Mouse (Mus musculus) stomach, embryonic 15.5 days (tissue): ENCODE results near the gene Smtnl2. TPM values are rescaled to one million over a fixed set of nuclear protein-coding genes. Genes with fewer than 3 reads are reported as not detected.
A peak's percentile ranks its signal among the peaks of the same experiment; 100 is the strongest.

ENCODE experiments used
- ATAC-seq: fragments of 200-750 bp; cut with Nextera tagmentation; 2 replicates; pipeline ENCODE4 v1.8.0; 2017; ENCODE audit warnings: low read depth, moderate number of reproducible peaks, moderate TSS enrichment; ENCODE audit not compliant: insufficient read depth, low FRiP score
- H3K27ac ChIP-seq: fragments of 300-500 bp; sonication (generic); 2 replicates; pipeline ENCODE4 v1.5.1; 2015; ENCODE audit warnings: mild to moderate bottlenecking, inconsistent platforms
- H3K27me3 ChIP-seq: fragments of 300-500 bp; sonication (generic); replicated peaks from 2 replicates; pipeline ENCODE4 v1.6.1; 2015; ENCODE audit warnings: inconsistent platforms
- H3K36me3 ChIP-seq: fragments of 300-500 bp; sonication (generic); 2 replicates; pipeline ENCODE4 v1.6.1; 2015; ENCODE audit warnings: inconsistent platforms
- H3K4me1 ChIP-seq: fragments of 300-500 bp; sonication (generic); 2 replicates; pipeline ENCODE4 v1.6.1; 2015; ENCODE audit warnings: inconsistent platforms
- H3K4me2 ChIP-seq: fragments of 300-500 bp; sonication (generic); 2 replicates; pipeline ENCODE4 v1.6.1; 2015; ENCODE audit warnings: mild to moderate bottlenecking, inconsistent platforms
- H3K4me3 ChIP-seq: fragments of 300-500 bp; sonication (generic); replicated peaks from 2 replicates; pipeline ENCODE4 v1.5.1; 2015; ENCODE audit warnings: inconsistent platforms
- H3K9ac ChIP-seq: fragments of 300-500 bp; sonication (generic); 2 replicates; pipeline ENCODE4 v1.6.1; 2015; ENCODE audit warnings: inconsistent platforms
- H3K9me3 ChIP-seq: fragments of 300-500 bp; sonication (generic); 2 replicates; pipeline ENCODE4 v1.6.1; 2016; ENCODE audit warnings: inconsistent platforms
- WGBS: fragments of 180-500 bp; shearing (Covaris S2); methylation state at CpG from one replicate; pipeline ENCODE4 v1.1.7; 2015; 5-methylcytosine and 5-hydroxymethylcytosine counted together
- polyA plus RNA-seq: library from polyadenylated mRNA; unstranded; fragments of >200 nt; fragmentation: Nextera tagmentation; extraction: Ambion mirVana; gene quantifications from 2 replicates; pipeline ENCODE4 v1.2.1, GENCODE M21; 2015

Gene Smtnl2
- polyA plus RNA-seq, 1 experiment from 2014 or later = 50.8 TPM

GRCm38 (mm10) chr11:72396621-72397020, 14.9 kb downstream of the Smtnl2 start:
- H3K9me3 ChIP-seq = no peaks in the 10 kb centered on the region
- H3K27me3 ChIP-seq = no peaks in the 10 kb centered on the region
- H3K4me3 ChIP-seq = no peak overlapping the region
- ATAC-seq = peak; percentile 61
- H3K4me1 ChIP-seq = peaks cover 31% of the 10 kb centered on the region
- WGBS = 46% methylated on average over 7 of the region's 7 CpGs
- peak overlapping the region; percentile 78 for H3K27ac ChIP-seq
- H3K4me2 ChIP-seq = no peak overlapping the region
- peaks cover 16% of the 10 kb centered on the region for H3K36me3 ChIP-seq
- no peak overlapping the region for H3K9ac ChIP-seq

DNA sequence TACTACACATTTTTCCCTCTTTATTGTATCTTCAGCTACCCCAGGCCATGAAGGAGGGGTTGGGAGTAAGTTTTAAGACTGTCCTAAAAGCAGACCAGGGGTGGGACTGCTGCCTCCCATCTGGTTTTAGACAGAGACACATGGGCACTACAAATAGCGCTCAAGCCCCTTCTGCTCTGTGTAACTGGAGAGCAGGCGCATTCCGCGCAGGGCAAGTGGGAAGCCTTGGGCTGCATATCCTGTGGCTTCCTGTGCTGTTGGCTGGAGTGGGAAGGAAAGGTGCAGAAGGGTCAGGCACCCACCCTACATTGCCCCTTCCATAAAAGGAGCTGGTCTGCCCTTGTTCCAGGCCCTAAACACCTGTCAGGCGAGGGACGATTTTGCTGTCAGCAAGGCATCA, 15.9 kb downstream of the Smtnl2 start:
- Histone ChIP-seq H3K27me3 (no peaks in the 10 kb centered on the region), H3K9me3 (no peaks in the 10 kb centered on the region), H3K27ac (no peak overlapping the region), H3K4me3 (no peak overlapping the region), H3K36me3 (peaks cover 16% of the 10 kb centered on the region), H3K4me2 (no peak overlapping the region), H3K9ac (no peak overlapping the region), H3K4me1 (peaks cover 31% of the 10 kb centered on the region)
- WGBS = 68% methylated on average over 6 of the region's 6 CpGs
- ATAC-seq = no peak

GRCm38 (mm10) chr11:72394694-72395093, 16.8 kb downstream of the Smtnl2 start:
- Histone ChIP-seq H3K27me3 (no peaks in the 10 kb centered on the region), H3K36me3 (peaks cover 9% of the 10 kb centered on the region), H3K9ac (no peak overlapping the region), H3K27ac (no peak overlapping the region), H3K4me1 (peaks cover 31% of the 10 kb centered on the region), H3K4me3 (no peak overlapping the region), H3K9me3 (no peaks in the 10 kb centered on the region), H3K4me2 (no peak overlapping the region)
- no peak for ATAC-seq
- WGBS = 83% methylated on average over 2 of the region's 2 CpGs

GRCm38 (mm10) chr11:72393669-72394068, 17.8 kb downstream of the Smtnl2 start:
- peaks cover 31% of the 10 kb centered on the region for H3K4me1 ChIP-seq
- no peak overlapping the region for H3K9ac ChIP-seq
- H3K27me3 ChIP-seq = no peaks in the 10 kb centered on the region
- H3K27ac ChIP-seq = no peak overlapping the region
- H3K4me2 ChIP-seq = no peak overlapping the region
- 35% methylated on average over 5 of the region's 5 CpGs for WGBS
- H3K36me3 ChIP-seq = no peaks in the 10 kb centered on the region
- H3K4me3 ChIP-seq = no peak overlapping the region
- ATAC-seq = no peak
- H3K9me3 ChIP-seq = no peaks in the 10 kb centered on the region

DNA sequence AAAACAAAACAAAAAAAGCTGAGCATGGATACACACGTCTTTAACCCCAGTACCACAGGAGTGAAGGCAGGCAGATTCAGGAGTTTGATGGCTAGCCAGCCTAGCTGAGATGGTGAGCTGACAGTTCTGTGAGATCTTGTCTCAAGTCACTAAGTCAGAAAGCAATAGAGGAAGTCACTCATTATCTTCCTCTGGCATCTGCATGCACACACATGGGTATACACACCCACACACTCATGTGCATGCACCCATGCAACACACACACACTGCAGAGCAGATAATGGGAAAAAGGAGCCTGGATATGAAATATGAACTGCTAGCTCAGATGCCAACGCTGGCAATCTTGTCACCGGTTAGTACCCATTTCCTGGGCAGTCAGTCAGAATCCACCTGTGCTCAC, 18.3 kb downstream of the Smtnl2 start:
- no peak for ATAC-seq
- no peaks in the 10 kb centered on the region for H3K9me3 ChIP-seq
- no peak overlapping the region for H3K4me2 ChIP-seq
- H3K9ac ChIP-seq = no peak overlapping the region
- no peaks in the 10 kb centered on the region for H3K36me3 ChIP-seq
- no peaks in the 10 kb centered on the region for H3K27me3 ChIP-seq
- H3K4me1 ChIP-seq = peaks cover 31% of the 10 kb centered on the region
- H3K27ac ChIP-seq = no peak overlapping the region
- H3K4me3 ChIP-seq = no peak overlapping the region
- 78% methylated on average over 3 of the region's 3 CpGs for WGBS

- H3K4me3 ChIP-seq = no peak overlapping the region
- H3K27me3 ChIP-seq = no peaks in the 10 kb centered on the region
- no peak overlapping the region for H3K9ac ChIP-seq
- no peaks in the 10 kb centered on the region for H3K9me3 ChIP-seq
- no peak overlapping the region for H3K27ac ChIP-seq
- peaks cover 11% of the 10 kb centered on the region; the same call in 1 of the 2 replicates for H3K4me1 ChIP-seq
- no peak overlapping the region for H3K4me2 ChIP-seq
- ATAC-seq = no peak
- WGBS = 87% methylated on average over 13 of the region's 13 CpGs
- H3K36me3 ChIP-seq = no peaks in the 10 kb centered on the region
These were observed 20.3 kb downstream of the Smtnl2 start for GRCm38 (mm10) chr11:72391181-72391580.

DNA sequence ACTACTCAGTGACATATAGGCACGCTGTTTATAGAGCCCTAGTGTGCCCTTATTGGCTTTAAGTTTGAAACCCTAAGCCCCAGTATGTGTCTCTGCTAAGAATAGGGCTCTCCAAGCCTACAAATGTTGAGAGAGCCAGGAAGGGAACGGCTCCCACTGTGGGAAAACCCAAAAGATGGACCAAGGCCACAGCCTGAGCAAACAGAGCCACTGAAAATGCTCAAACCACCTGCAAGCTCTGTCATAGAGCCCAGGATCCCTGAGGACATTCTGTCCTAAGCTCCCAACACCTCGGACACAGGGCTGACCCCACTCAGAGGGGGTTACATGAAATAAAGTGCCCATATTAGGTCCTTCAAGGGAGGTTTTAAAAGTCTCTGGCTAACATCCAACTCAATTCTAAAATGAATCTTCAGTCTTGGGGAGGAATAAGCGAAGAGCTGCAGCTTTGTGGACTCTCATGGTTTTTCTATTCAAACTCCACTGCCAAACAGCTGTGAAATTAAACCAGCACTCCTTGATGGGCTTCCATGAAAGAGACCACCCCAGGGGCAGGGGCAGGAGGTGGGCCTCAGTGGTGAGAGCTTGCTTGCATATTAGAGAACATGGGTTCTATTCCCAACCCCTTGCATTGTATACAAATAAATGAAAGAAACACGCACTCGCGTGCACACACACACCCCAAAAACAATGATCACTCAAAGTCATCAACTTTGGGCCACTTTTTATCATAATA, 21.9 kb downstream of the Smtnl2 start:
- Histone ChIP-seq H3K9ac (no peak overlapping the region), H3K27ac (no peak overlapping the region), H3K9me3 (no peaks in the 10 kb centered on the region), H3K27me3 (no peaks in the 10 kb centered on the region), H3K36me3 (no peaks in the 10 kb centered on the region), H3K4me3 (no peak overlapping the region), H3K4me2 (no peak overlapping the region), H3K4me1 (peaks cover 2% of the 10 kb centered on the region; the same call in 1 of the 2 replicates)
- no peak for ATAC-seq
- 75% methylated on average over 7 of the region's 7 CpGs for WGBS

DNA sequence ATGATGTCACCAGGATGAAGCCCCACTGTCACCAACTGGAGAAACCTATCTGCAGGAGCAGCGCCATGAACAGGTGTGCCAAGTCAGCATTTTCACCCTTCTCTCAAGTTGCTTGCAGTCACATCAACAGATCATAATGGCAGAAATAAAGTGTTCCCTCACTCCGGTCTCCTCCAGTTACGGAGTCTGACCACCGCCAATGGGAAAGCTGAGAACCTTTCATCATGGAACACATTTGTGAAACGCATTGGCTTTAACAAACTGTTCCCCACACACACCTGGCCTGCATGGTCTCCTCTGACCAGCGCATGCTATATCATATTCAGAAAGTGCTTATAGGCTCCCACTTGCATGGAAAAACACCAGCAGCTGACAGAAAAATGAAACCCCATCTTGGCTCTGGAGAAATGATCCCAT, 23.4 kb downstream of the Smtnl2 start:
- WGBS = 93% methylated on average over 6 of the region's 6 CpGs
- Histone ChIP-seq H3K4me2 (no peak overlapping the region), H3K9ac (no peak overlapping the region), H3K4me1 (no peaks in the 10 kb centered on the region), H3K9me3 (no peaks in the 10 kb centered on the region), H3K27ac (no peak overlapping the region), H3K36me3 (no peaks in the 10 kb centered on the region), H3K4me3 (no peak overlapping the region), H3K27me3 (no peaks in the 10 kb centered on the region)
- ATAC-seq = no peak

DNA sequence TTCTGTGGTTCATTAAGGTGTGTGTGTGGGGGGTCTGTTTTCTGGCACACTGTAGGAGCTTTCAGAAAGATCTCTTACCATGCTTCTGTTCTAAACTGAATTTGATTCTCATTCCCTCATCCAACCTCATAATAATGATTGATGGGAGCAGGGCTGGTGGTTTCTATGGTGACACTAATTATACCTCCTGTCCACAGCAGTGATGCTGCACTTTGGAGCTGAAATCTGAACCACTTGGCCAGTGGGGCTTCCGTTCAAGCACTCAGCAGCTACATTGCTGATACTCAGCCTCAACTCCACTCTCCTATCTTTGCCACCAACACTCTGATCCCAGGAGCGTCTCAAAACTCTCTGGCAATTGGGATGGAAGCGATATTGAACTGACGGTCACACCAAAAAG, 32.2 kb downstream of the Smtnl2 start:
- no peak for ATAC-seq
- H3K4me3 ChIP-seq = no peak overlapping the region
- no peaks in the 10 kb centered on the region for H3K4me1 ChIP-seq
- no peak overlapping the region for H3K27ac ChIP-seq
- no peaks in the 10 kb centered on the region for H3K36me3 ChIP-seq
- H3K9ac ChIP-seq = no peak overlapping the region
- no peaks in the 10 kb centered on the region for H3K9me3 ChIP-seq
- H3K27me3 ChIP-seq = no peaks in the 10 kb centered on the region
- H3K4me2 ChIP-seq = no peak overlapping the region
- 66% methylated on average over 4 of the region's 4 CpGs for WGBS

- Histone ChIP-seq H3K27ac (no peak overlapping the region), H3K9ac (no peak overlapping the region), H3K4me1 (no peaks in the 10 kb centered on the region), H3K36me3 (no peaks in the 10 kb centered on the region), H3K4me3 (no peak overlapping the region), H3K4me2 (no peak overlapping the region), H3K27me3 (no peaks in the 10 kb centered on the region), H3K9me3 (no peaks in the 10 kb centered on the region)
- ATAC-seq = no peak
- 48% methylated on average over 7 of the region's 7 CpGs for WGBS
These were observed 33.3 kb downstream of the Smtnl2 start for GRCm38 (mm10) chr11:72378222-72378621.

GRCm38 (mm10) chr11:72376562-72376961, 35.0 kb downstream of the Smtnl2 start:
- H3K27me3 ChIP-seq = no peaks in the 10 kb centered on the region
- H3K27ac ChIP-seq = no peak overlapping the region
- ATAC-seq = no peak
- H3K4me1 ChIP-seq = no peaks in the 10 kb centered on the region
- H3K36me3 ChIP-seq = no peaks in the 10 kb centered on the region
- no peak overlapping the region for H3K9ac ChIP-seq
- 61% methylated on average over 2 of the region's 2 CpGs for WGBS
- H3K4me2 ChIP-seq = no peak overlapping the region
- H3K9me3 ChIP-seq = no peaks in the 10 kb centered on the region
- no peak overlapping the region for H3K4me3 ChIP-seq

DNA sequence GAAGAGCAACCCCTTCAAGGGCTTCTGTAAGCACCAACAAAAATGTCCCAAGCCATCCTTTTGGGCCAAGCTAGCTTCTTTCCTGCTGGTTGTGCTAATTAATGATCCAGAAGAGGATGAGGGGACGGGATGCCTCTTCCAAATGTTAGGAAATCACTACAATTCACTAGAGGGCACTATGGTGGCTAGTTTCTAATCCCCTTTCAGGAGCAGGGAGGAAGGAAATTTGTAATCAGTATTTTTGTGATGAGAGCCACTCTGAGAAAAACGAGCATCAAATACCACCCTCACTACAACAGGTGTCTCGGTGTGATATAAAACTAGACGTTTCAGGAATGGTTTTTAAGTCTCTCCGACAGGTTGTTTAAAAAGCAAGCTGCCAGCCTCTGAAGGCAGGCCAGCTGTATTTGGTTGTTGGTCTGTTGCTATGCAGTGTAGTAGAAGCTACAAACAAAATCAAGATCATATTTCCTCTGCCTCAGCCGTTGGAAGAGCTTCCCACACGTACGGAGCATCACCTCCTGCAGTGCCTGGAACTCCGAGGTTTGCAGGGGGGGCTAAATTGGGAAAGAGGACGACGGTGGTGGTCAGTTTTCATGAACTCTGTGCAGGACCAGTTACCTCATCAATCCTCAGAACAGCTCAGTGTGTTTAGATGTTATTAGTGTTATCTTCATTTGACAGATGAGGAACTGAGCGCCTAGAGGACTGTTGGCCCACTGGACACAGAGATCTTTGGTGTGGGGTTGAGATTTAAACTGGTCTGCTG, 41.4 kb downstream of the Smtnl2 start:
- no peak overlapping the region for H3K27ac ChIP-seq
- H3K4me3 ChIP-seq = no peak overlapping the region
- H3K9ac ChIP-seq = no peak overlapping the region
- 13% methylated on average over 12 of the region's 12 CpGs for WGBS
- no peaks in the 10 kb centered on the region for H3K36me3 ChIP-seq
- H3K9me3 ChIP-seq = no peaks in the 10 kb centered on the region
- no peaks in the 10 kb centered on the region for H3K4me1 ChIP-seq
- H3K4me2 ChIP-seq = no peak overlapping the region
- ATAC-seq = no peak
- H3K27me3 ChIP-seq = no peaks in the 10 kb centered on the region
